Mouse (Mus musculus) stomach, embryonic 15.5 days (tissue): Measurements from ENCODE around the gene Gm10337. TPM values are rescaled to one million over a fixed set of nuclear protein-coding genes. Genes with fewer than 3 reads are reported as not detected.

ENCODE experiments used
- ATAC-seq: fragments of 200-750 bp; cut with Nextera tagmentation; 2 replicates; pipeline ENCODE4 v1.8.0; 2017; ENCODE audit warnings: low read depth, moderate number of reproducible peaks, moderate TSS enrichment; ENCODE audit not compliant: insufficient read depth, low FRiP score
- H3K27ac ChIP-seq: fragments of 300-500 bp; sonication (generic); 2 replicates; pipeline ENCODE4 v1.5.1; 2015; ENCODE audit warnings: mild to moderate bottlenecking, inconsistent platforms
- H3K27me3 ChIP-seq: fragments of 300-500 bp; sonication (generic); replicated peaks from 2 replicates; pipeline ENCODE4 v1.6.1; 2015; ENCODE audit warnings: inconsistent platforms
- H3K36me3 ChIP-seq: fragments of 300-500 bp; sonication (generic); 2 replicates; pipeline ENCODE4 v1.6.1; 2015; ENCODE audit warnings: inconsistent platforms
- H3K4me1 ChIP-seq: fragments of 300-500 bp; sonication (generic); 2 replicates; pipeline ENCODE4 v1.6.1; 2015; ENCODE audit warnings: inconsistent platforms
- H3K4me2 ChIP-seq: fragments of 300-500 bp; sonication (generic); 2 replicates; pipeline ENCODE4 v1.6.1; 2015; ENCODE audit warnings: mild to moderate bottlenecking, inconsistent platforms
- H3K4me3 ChIP-seq: fragments of 300-500 bp; sonication (generic); replicated peaks from 2 replicates; pipeline ENCODE4 v1.5.1; 2015; ENCODE audit warnings: inconsistent platforms
- H3K9ac ChIP-seq: fragments of 300-500 bp; sonication (generic); 2 replicates; pipeline ENCODE4 v1.6.1; 2015; ENCODE audit warnings: inconsistent platforms
- H3K9me3 ChIP-seq: fragments of 300-500 bp; sonication (generic); 2 replicates; pipeline ENCODE4 v1.6.1; 2016; ENCODE audit warnings: inconsistent platforms
- WGBS: fragments of 180-500 bp; shearing (Covaris S2); methylation state at CpG from one replicate; pipeline ENCODE4 v1.1.7; 2015; 5-methylcytosine and 5-hydroxymethylcytosine counted together
- polyA plus RNA-seq: library from polyadenylated mRNA; unstranded; fragments of >200 nt; fragmentation: Nextera tagmentation; extraction: Ambion mirVana; gene quantifications from 2 replicates; pipeline ENCODE4 v1.2.1, GENCODE M21; 2015

Gene Gm10337
- polyA plus RNA-seq, 1 experiment from 2014 or later = 8.1 TPM

- Histone ChIP-seq H3K9ac (no peak overlapping the region), H3K27ac (no peak overlapping the region), H3K4me3 (no peak overlapping the region), H3K36me3 (peaks cover 56% of the 10 kb centered on the region), H3K4me2 (no peak overlapping the region), H3K4me1 (no peaks in the 10 kb centered on the region), H3K27me3 (no peaks in the 10 kb centered on the region), H3K9me3 (no peaks in the 10 kb centered on the region)
- 88% methylated on average over 7 of the region's 7 CpGs for WGBS
- no peak for ATAC-seq
Measured at GRCm38 (mm10) chr15:102533926-102534325, 30.4 kb downstream of the Gm10337 start.

- Histone ChIP-seq H3K9me3 (no peaks in the 10 kb centered on the region), H3K4me1 (no peaks in the 10 kb centered on the region), H3K27ac (no peak overlapping the region), H3K4me2 (no peak overlapping the region), H3K36me3 (peaks cover 19% of the 10 kb centered on the region), H3K9ac (no peak overlapping the region), H3K27me3 (no peaks in the 10 kb centered on the region), H3K4me3 (no peak overlapping the region)
- ATAC-seq = no peak
- 92% methylated on average over 4 of the region's 4 CpGs for WGBS
Measured at GRCm38 (mm10) chr15:102544801-102545200, 41.3 kb downstream of the Gm10337 start.

GRCm38 (mm10) chr15:102546246-102546645 is 42.7 kb downstream of the Gm10337 start:
- WGBS = 87% methylated on average over 3 of the region's 3 CpGs
- Histone ChIP-seq H3K4me3 (no peak overlapping the region), H3K27ac (no peak overlapping the region), H3K4me2 (no peak overlapping the region), H3K9me3 (no peaks in the 10 kb centered on the region), H3K9ac (no peak overlapping the region), H3K27me3 (no peaks in the 10 kb centered on the region), H3K36me3 (peaks cover 12% of the 10 kb centered on the region), H3K4me1 (no peaks in the 10 kb centered on the region)
- ATAC-seq = no peak

GRCm38 (mm10) chr15:102546677-102547427 is 43.3 kb downstream of the Gm10337 start:
- Histone ChIP-seq H3K4me2 (no peak overlapping the region), H3K27me3 (no peaks in the 10 kb centered on the region), H3K9me3 (no peaks in the 10 kb centered on the region), H3K4me3 (no peak overlapping the region), H3K27ac (no peak overlapping the region), H3K9ac (no peak overlapping the region), H3K4me1 (no peaks in the 10 kb centered on the region), H3K36me3 (peaks cover 15% of the 10 kb centered on the region)
- ATAC-seq = no peak
- 80% methylated on average over 3 of the region's 3 CpGs for WGBS

GRCm38 (mm10) chr15:102547478-102547877 is 44.0 kb downstream of the Gm10337 start:
- 95% methylated on average over 3 of the region's 3 CpGs for WGBS
- no peak overlapping the region for H3K4me2 ChIP-seq
- no peaks in the 10 kb centered on the region for H3K27me3 ChIP-seq
- H3K36me3 ChIP-seq = peaks cover 20% of the 10 kb centered on the region
- H3K27ac ChIP-seq = no peak overlapping the region
- H3K9me3 ChIP-seq = no peaks in the 10 kb centered on the region
- no peak for ATAC-seq
- H3K4me3 ChIP-seq = no peak overlapping the region
- no peaks in the 10 kb centered on the region for H3K4me1 ChIP-seq
- H3K9ac ChIP-seq = no peak overlapping the region

GRCm38 (mm10) chr15:102552599-102552998 is 49.1 kb downstream of the Gm10337 start:
- Histone ChIP-seq H3K27me3 (no peaks in the 10 kb centered on the region), H3K4me3 (no peak overlapping the region), H3K9ac (no peak overlapping the region), H3K36me3 (peaks cover 25% of the 10 kb centered on the region), H3K4me2 (no peak overlapping the region), H3K4me1 (no peaks in the 10 kb centered on the region), H3K27ac (no peak overlapping the region), H3K9me3 (no peaks in the 10 kb centered on the region)
- 95% methylated on average over 5 of the region's 5 CpGs for WGBS
- ATAC-seq = no peak

Other genes starting within 250 kb of the Gm10337 start
- 29.8 and 33.8 TPM in 2 replicates for gene Rarg, start 246.2 kb upstream of the Gm10337 start, polyA plus RNA-seq
- gene Gm9918, start 233.2 kb upstream of the Gm10337 start, polyA plus RNA-seq = 0.27 and 0.30 TPM in 2 replicates
- gene Mfsd5, start 224.3 kb upstream of the Gm10337 start, polyA plus RNA-seq = 66.3 and 66.4 TPM in 2 replicates
- gene Espl1, start 207.5 kb upstream of the Gm10337 start, polyA plus RNA-seq = 22.9 and 23.9 TPM in 2 replicates
- 322 TPM in 2 replicates for gene Pfdn5, start 177.6 kb upstream of the Gm10337 start, polyA plus RNA-seq
- gene Myg1, start 172.0 kb upstream of the Gm10337 start, polyA plus RNA-seq = 83.5 and 85.5 TPM in 2 replicates
- 55.9 and 67.0 TPM in 2 replicates for gene Aaas, start 153.0 kb upstream of the Gm10337 start, polyA plus RNA-seq
- 1.0 and 1.1 TPM in 2 replicates for gene Sp7, start 136.5 kb upstream of the Gm10337 start, polyA plus RNA-seq
- 9.6 and 9.7 TPM in 2 replicates for gene Sp1, start 97.6 kb upstream of the Gm10337 start, polyA plus RNA-seq
- gene Amhr2, start 58.4 kb upstream of the Gm10337 start, polyA plus RNA-seq = 0.90 and 1.3 TPM in 2 replicates
- 119 and 120 TPM in 2 replicates for gene Prr13, start 44.7 kb upstream of the Gm10337 start, polyA plus RNA-seq
- 182 and 192 TPM in 2 replicates for gene Pcbp2, start 33.2 kb upstream of the Gm10337 start, polyA plus RNA-seq
- 13.4 and 15.5 TPM in 2 replicates for gene Map3k12, start 13.3 kb downstream of the Gm10337 start, polyA plus RNA-seq
- 87.3 and 92.0 TPM in 2 replicates for gene Tarbp2, start 14.5 kb downstream of the Gm10337 start, polyA plus RNA-seq
- gene Npff, start 21.2 kb downstream of the Gm10337 start, polyA plus RNA-seq = 2.7 TPM in 2 replicates
- 0.28 TPM in 1 of 2 replicates, not detected in the other for gene Gm28047, start 121.3 kb downstream of the Gm10337 start, polyA plus RNA-seq
- 35.2 and 36.5 TPM in 2 replicates for gene Atf7, start 121.7 kb downstream of the Gm10337 start, polyA plus RNA-seq
- 57.1 and 63.3 TPM in 2 replicates for gene Atp5g2, start 168.6 kb downstream of the Gm10337 start, polyA plus RNA-seq
- 29.9 and 33.5 TPM in 2 replicates for gene Calcoco1, start 218.5 kb downstream of the Gm10337 start, polyA plus RNA-seq